Mouse (Mus musculus) midbrain, postnatal 0 days (tissue): ENCODE measurements at regions not wholly inside any gene's neighbourhood (a gene's known extent, or its start where the extent isn't known, plus 50 kb on each side); places are given as distances from the start of the nearest gene placed in this dataset.

Experiments
- ATAC-seq: fragments of 200-750 bp; cut with Nextera tagmentation; 2 replicates; pipeline ENCODE4 v1.8.0; 2017; ENCODE audit warnings: moderate number of reproducible peaks, mild to moderate bottlenecking, moderate TSS enrichment, moderate library complexity; ENCODE audit not compliant: low FRiP score
- DNase-seq: peaks from one replicate; pipeline ENCODE4 v3.0.0-alpha.2; 2015; ENCODE audit warnings: low spot score
- H3K27ac ChIP-seq: fragments of 300-500 bp; sonication (generic); 2 replicates; pipeline ENCODE4 v1.5.1; 2014; ENCODE audit warnings: low read depth, mild to moderate bottlenecking, low read length, mixed read lengths
- H3K27me3 ChIP-seq: fragments of 300-500 bp; sonication (generic); 2 replicates; pipeline ENCODE4 v1.6.1; 2014; ENCODE audit warnings: low read length, control low read depth, mixed read lengths; ENCODE audit not compliant: insufficient read depth
- H3K36me3 ChIP-seq: fragments of 300-500 bp; sonication (generic); 2 replicates; pipeline ENCODE4 v1.6.1; 2014; ENCODE audit warnings: low read length, control low read depth, mixed read lengths; ENCODE audit not compliant: insufficient read depth
- H3K4me1 ChIP-seq: fragments of 300-500 bp; sonication (generic); 2 replicates; pipeline ENCODE4 v1.6.1; 2014; ENCODE audit warnings: mild to moderate bottlenecking, control low read depth, antibody characterized with exemption, low read length, mixed read lengths; ENCODE audit not compliant: insufficient read depth
- H3K4me2 ChIP-seq: fragments of 300-500 bp; sonication (generic); 2 replicates; pipeline ENCODE4 v1.6.1; 2014; ENCODE audit warnings: low read depth, mild to moderate bottlenecking, low read length, mixed read lengths; ENCODE audit not compliant: poor library complexity, severe bottlenecking
- H3K4me3 ChIP-seq: fragments of 300-500 bp; sonication (generic); 2 replicates; pipeline ENCODE4 v1.5.1; 2014; ENCODE audit warnings: low read depth, mild to moderate bottlenecking, low read length, moderate library complexity
- H3K9ac ChIP-seq: fragments of 300-500 bp; sonication (generic); replicated peaks from 2 replicates; pipeline ENCODE4 v1.6.1; 2014; ENCODE audit warnings: mild to moderate bottlenecking, low read length, moderate library complexity, mixed read lengths; ENCODE audit not compliant: poor library complexity, severe bottlenecking
- H3K9me3 ChIP-seq: fragments of 300-500 bp; sonication (generic); 2 replicates; pipeline ENCODE4 v1.6.1; 2016; ENCODE audit warnings: low read length, control low read depth
- CTCF ChIP-seq: IDR thresholded peaks from 2 replicates; pipeline ENCODE4 v1.5.1; 2016; ENCODE audit warnings: antibody characterized with exemption, mild to moderate bottlenecking
- WGBS: fragments of 180-500 bp; shearing (Covaris S2); extraction: QIAGEN DNeasy Blood & Tissue Kit; methylation state at CpG from one replicate; pipeline ENCODE4 v1.1.7; 2014; 5-methylcytosine and 5-hydroxymethylcytosine counted together

- Histone ChIP-seq H3K36me3 (no peaks in the 10 kb centered on the region), H3K4me1 (no peaks in the 10 kb centered on the region), H3K9ac (no peak overlapping the region), H3K4me3 (no peak overlapping the region), H3K27me3 (no peaks in the 10 kb centered on the region), H3K4me2 (no peak overlapping the region), H3K27ac (no peak overlapping the region), H3K9me3 (no peaks in the 10 kb centered on the region)
- peak; percentile 71 for TF ChIP-seq CTCF
- no peak for ATAC-seq
- peak; percentile 42 for DNase-seq
Observed at GRCm38 (mm10) chr13:56992022-56992421, 96.2 kb upstream of the Trpc7 start.

DNA sequence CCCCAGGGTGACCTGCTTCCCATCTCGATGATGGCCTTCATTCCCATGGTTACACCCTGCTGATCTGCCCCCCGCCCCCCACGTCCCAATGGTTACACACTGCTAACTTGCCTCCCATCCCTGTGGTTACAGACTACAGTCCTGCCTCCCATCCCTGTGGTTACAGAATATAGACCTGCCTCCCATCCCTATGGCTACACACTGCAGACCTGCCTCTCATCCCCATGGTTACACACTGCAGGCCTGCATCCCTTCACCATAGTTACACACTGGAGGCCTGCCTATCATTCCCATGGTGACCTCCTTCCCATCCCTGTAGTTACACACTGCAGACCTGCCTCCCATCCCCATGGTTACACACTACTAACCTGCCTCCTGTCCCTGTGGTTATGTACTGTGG lies 78.3 kb upstream of the Trpc7 start:
- DNase-seq: peak; percentile 27
- Histone ChIP-seq H3K4me2 (no peak overlapping the region), H3K27ac (no peak overlapping the region), H3K36me3 (no peaks in the 10 kb centered on the region), H3K4me3 (no peak overlapping the region), H3K4me1 (no peaks in the 10 kb centered on the region), H3K9me3 (no peaks in the 10 kb centered on the region), H3K9ac (no peak overlapping the region), H3K27me3 (no peaks in the 10 kb centered on the region)
- no peak for TF ChIP-seq CTCF
- WGBS: 76% methylated on average over 3 of the region's 3 CpGs
- peak; percentile 87 for ATAC-seq

- 57% methylated on average over 5 of the region's 5 CpGs for WGBS
- no peaks in the 10 kb centered on the region for H3K27me3 ChIP-seq
- H3K36me3 ChIP-seq: no peaks in the 10 kb centered on the region
- DNase-seq: no peak
- H3K9ac ChIP-seq: no peak overlapping the region
- ATAC-seq: no peak
- H3K4me3 ChIP-seq: no peak overlapping the region
- peak; percentile 38; the same call in 1 of the 2 replicates for TF ChIP-seq CTCF
- no peak overlapping the region for H3K27ac ChIP-seq
- no peaks in the 10 kb centered on the region for H3K9me3 ChIP-seq
- no peak overlapping the region for H3K4me2 ChIP-seq
- no peaks in the 10 kb centered on the region for H3K4me1 ChIP-seq
Observed at GRCm38 (mm10) chr13:56955358-56955757, 59.6 kb upstream of the Trpc7 start.

DNA sequence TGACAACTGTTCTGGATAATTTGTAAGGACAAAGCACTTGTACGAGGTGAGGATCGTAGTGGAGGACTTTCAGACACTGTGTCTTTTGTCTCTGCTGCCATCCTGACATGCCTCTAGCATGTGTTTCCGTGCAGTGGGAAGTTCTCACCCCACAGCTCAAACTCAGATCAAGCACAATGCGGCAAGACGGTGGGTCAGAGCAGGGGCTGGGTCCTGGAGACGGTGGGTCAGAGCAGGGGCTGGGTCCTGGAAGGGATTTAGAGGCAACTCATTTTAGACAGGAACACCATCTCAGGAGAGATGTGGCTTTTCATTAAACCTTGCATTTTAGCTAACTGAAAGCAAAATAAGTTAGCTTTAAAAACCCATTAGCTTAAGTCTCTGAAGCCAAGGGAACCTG lies 52.3 kb upstream of the Trpc7 start:
- ATAC-seq: no peak
- no peaks in the 10 kb centered on the region for H3K4me1 ChIP-seq
- no peak overlapping the region for H3K4me2 ChIP-seq
- 75% methylated on average over 6 of the region's 6 CpGs for WGBS
- no peak for DNase-seq
- no peak overlapping the region for H3K27ac ChIP-seq
- no peaks in the 10 kb centered on the region for H3K9me3 ChIP-seq
- TF ChIP-seq CTCF: no peak
- H3K9ac ChIP-seq: no peak overlapping the region
- no peak overlapping the region for H3K4me3 ChIP-seq
- H3K36me3 ChIP-seq: no peaks in the 10 kb centered on the region
- H3K27me3 ChIP-seq: no peaks in the 10 kb centered on the region

- ATAC-seq: no peak
- H3K27me3 ChIP-seq: no peaks in the 10 kb centered on the region
- H3K4me3 ChIP-seq: no peak overlapping the region
- no peak overlapping the region for H3K27ac ChIP-seq
- H3K4me1 ChIP-seq: no peaks in the 10 kb centered on the region
- no peaks in the 10 kb centered on the region for H3K36me3 ChIP-seq
- no peak overlapping the region for H3K9ac ChIP-seq
- no peak for TF ChIP-seq CTCF
- WGBS: 71% methylated on average over 7 of the region's 7 CpGs
- DNase-seq: peak; percentile 24
- H3K4me2 ChIP-seq: no peak overlapping the region
- H3K9me3 ChIP-seq: no peaks in the 10 kb centered on the region
Observed at GRCm38 (mm10) chr13:56947266-56947665, 51.5 kb upstream of the Trpc7 start.
